ENCODE assay signal across 8 mouse cellular contexts in the genomic region with DNA sequence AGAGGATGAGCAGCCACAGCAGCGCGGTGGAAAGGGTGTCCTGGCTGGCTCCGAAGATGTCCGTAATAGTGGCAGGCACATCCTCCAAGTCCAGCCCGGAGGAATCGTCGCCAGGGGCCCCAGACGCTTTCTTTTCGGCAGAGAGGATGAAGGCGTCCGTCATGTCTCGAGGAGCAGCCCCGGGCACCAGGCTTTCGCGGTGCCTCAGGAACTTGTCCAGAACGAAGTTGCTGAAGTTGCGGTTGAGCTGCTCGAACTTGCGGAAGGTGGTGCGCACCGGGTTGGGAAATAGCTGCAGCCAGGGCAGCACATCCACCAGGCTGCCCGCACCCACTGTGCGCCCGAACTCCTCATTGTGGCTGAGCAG. TPM values are rescaled to one million over a fixed set of nuclear protein-coding genes. Genes with fewer than 3 reads are reported as not detected.
A peak's percentile ranks its signal among the peaks of the same experiment; 100 is the strongest.
DNase-seq lines count a peak whose midpoint lies in the region; ATAC-seq and TF ChIP-seq lines count a peak whose summit lies in the region.

No protein-coding gene starts in this region.

- TF ChIP-seq CTCF in gastrocnemius, adult 2 months (IDR thresholded peaks at IDR 0.05): no peak
- no peak for TF ChIP-seq CTCF in stomach, postnatal 0 days (IDR thresholded peaks at IDR 0.05; ENCODE audit: low read depth)

- H3K27ac ChIP-seq in gastrocnemius, adult 2 months: no peak overlapping the region
- no peak overlapping the region for H3K27ac ChIP-seq in heart, embryonic 15.5 days
- H3K27ac ChIP-seq in liver, embryonic 13.5 days: no peak overlapping the region
- H3K27ac ChIP-seq in stomach, postnatal 0 days (replicated peaks): no peak overlapping the region

- WGBS in heart, embryonic 15.5 days: under 1% methylated on average over 24 of the region's 24 CpGs
- 1% methylated on average over 24 of the region's 24 CpGs for WGBS in liver, embryonic 13.5 days (ENCODE audit: insufficient replicate concordance)
- WGBS in stomach, postnatal 0 days: 2% methylated on average over 24 of the region's 24 CpGs

- peak overlapping the region; percentile 32; the same call in 1 of the 2 replicates for H3K9ac ChIP-seq in heart, embryonic 15.5 days
- no peak overlapping the region for H3K9ac ChIP-seq in liver, embryonic 13.5 days
- H3K9ac ChIP-seq in stomach, postnatal 0 days (ENCODE audit: low read length): peak overlapping the region; percentile 45

- H3K4me1 ChIP-seq in heart, embryonic 15.5 days (replicated peaks): peaks cover 32% of the 10 kb centered on the region
- H3K4me1 ChIP-seq in liver, embryonic 13.5 days (replicated peaks): peaks cover 23% of the 10 kb centered on the region
- H3K4me1 ChIP-seq in stomach, postnatal 0 days (replicated peaks; ENCODE audit: control insufficient read depth, insufficient read depth): peaks cover 8% of the 10 kb centered on the region; the same call in 1 of the 2 replicates

- peak overlapping the region; percentile 82 for H3K4me2 ChIP-seq in heart, embryonic 15.5 days
- peak overlapping the region; percentile 64 for H3K4me2 ChIP-seq in liver, embryonic 13.5 days
- H3K4me2 ChIP-seq in stomach, postnatal 0 days (replicated peaks; ENCODE audit: low read depth): peak overlapping the region; percentile 68

- H3K27me3 ChIP-seq in heart, embryonic 15.5 days: peaks cover 68% of the 10 kb centered on the region
- peaks cover 84% of the 10 kb centered on the region for H3K27me3 ChIP-seq in liver, embryonic 13.5 days
- H3K27me3 ChIP-seq in stomach, postnatal 0 days (ENCODE audit: control insufficient read depth, insufficient read depth, low read length): 0 out of 2 replicates have a peak, but pooled peaks cover 5% of the 10 kb centered on the region

- no peak for TF ChIP-seq EP300 in stomach, postnatal 0 days (optimal IDR thresholded peaks at IDR 0.05)

- DNase-seq in gastrocnemius, adult 2 months: peak; percentile 26
- DNase-seq in gastrocnemius, postnatal 4 days (ENCODE audit: low spot score in 2 of 2): no peak
- DNase-seq in ZHBTc4 (ENCODE audit: low read depth, low spot score): peak; percentile 43
- no peak for DNase-seq in liver, embryonic 13.5 days
- DNase-seq in stomach, postnatal 0 days (ENCODE audit: low spot score): no peak
- DNase-seq in thymus, postnatal 4 days: no peak
- no peak for DNase-seq in cerebellum, postnatal 36 days

- H3K36me3 ChIP-seq in heart, embryonic 15.5 days: no peaks in the 10 kb centered on the region
- no peaks in the 10 kb centered on the region for H3K36me3 ChIP-seq in liver, embryonic 13.5 days
- no peaks in the 10 kb centered on the region for H3K36me3 ChIP-seq in stomach, postnatal 0 days (ENCODE audit: control insufficient read depth, insufficient read depth, low read length)

- H3K4me3 ChIP-seq in gastrocnemius, adult 2 months: peak overlapping the region; percentile 66
- H3K4me3 ChIP-seq in heart, embryonic 15.5 days: peak overlapping the region; percentile 51
- peak overlapping the region; percentile 46 for H3K4me3 ChIP-seq in liver, embryonic 13.5 days (replicated peaks)
- peak overlapping the region; percentile 41 for H3K4me3 ChIP-seq in stomach, postnatal 0 days (ENCODE audit: low read depth, low read length)

- H3K9me3 ChIP-seq in heart, embryonic 15.5 days (replicated peaks): no peaks in the 10 kb centered on the region
- H3K9me3 ChIP-seq in liver, embryonic 13.5 days (replicated peaks): no peaks in the 10 kb centered on the region
- no peaks in the 10 kb centered on the region for H3K9me3 ChIP-seq in stomach, postnatal 0 days (ENCODE audit: control insufficient read depth, low read length)

- ATAC-seq in heart, embryonic 15.5 days (replicated peaks; ENCODE audit: insufficient number of reproducible peaks, insufficient read depth, low FRiP score, low read depth): no peak
- no peak for ATAC-seq in liver, embryonic 13.5 days (ENCODE audit: low read depth)
- no peak for ATAC-seq in stomach, postnatal 0 days (ENCODE audit: low FRiP score, low TSS enrichment)

- intact Hi-C loops in gastrocnemius, adult 2 months (cut with DNase I): no loop called here

RNA-seq across cellular contexts. Expression of gene Cyp1b1, which starts 1.6 kb away (rescaled TPM):
- under 1 TPM; 0.59 to 0.64 TPM for total RNA-seq in gastrocnemius, adult 2 months (2021)
- total RNA-seq in gastrocnemius, postnatal 4 days (2021): under 1 TPM; 0.36 to 0.42 TPM
- polyA plus RNA-seq in heart, embryonic 15.5 days (2015; fragmentation: Nextera tagmentation; extraction: Ambion mirVana): 1.7 and 4.5 TPM in 2 replicates
- 0.63 and 0.71 TPM in 2 replicates for polyA plus RNA-seq in liver, embryonic 13.5 days (2015; fragmentation: Nextera tagmentation; extraction: Ambion mirVana)
- 5.5 and 6.9 TPM in 2 replicates for polyA plus RNA-seq in stomach, postnatal 0 days (2015; fragmentation: Nextera tagmentation; extraction: Ambion mirVana)

Comparison
In these comparisons a context has a peak if more than half of its experiments do, and no peak if none do; other contexts are left out.
1. DNase-seq: peak in gastrocnemius, adult 2 months (single experiment) and ZHBTc4 (single experiment); none in gastrocnemius, postnatal 4 days (0 of 2), liver, embryonic 13.5 days (single experiment), stomach, postnatal 0 days (single experiment), thymus, postnatal 4 days (single experiment) and cerebellum, postnatal 36 days (0 of 2).
2. Peak in every context shown above with its lines, with median percentiles within 50 percentile points of each other: H3K4me3 ChIP-seq and H3K4me2 ChIP-seq.